Mouse (Mus musculus) embryonic facial prominence, embryonic 14.5 days (tissue): ENCODE measurements around the gene Slc1a7. TPM values are rescaled to one million over a fixed set of nuclear protein-coding genes. Genes with fewer than 3 reads are reported as not detected.
A peak's percentile ranks its signal among the peaks of the same experiment; 100 is the strongest.

Source experiments
- ATAC-seq: fragments of 200-750 bp; cut with Nextera tagmentation; 2 replicates; pipeline ENCODE4 v1.8.0; 2017; ENCODE audit warnings: low read depth, moderate number of reproducible peaks, moderate TSS enrichment
- DNase-seq: peaks from one replicate; pipeline ENCODE4 v3.0.0-alpha.2; 2015; ENCODE audit warnings: low spot score
- H3K27ac ChIP-seq: fragments of 300-500 bp; sonication (generic); replicated peaks from 2 replicates; pipeline ENCODE4 v1.5.1; 2014; ENCODE audit warnings: low read depth, mild to moderate bottlenecking, low read length, moderate library complexity
- H3K27me3 ChIP-seq: fragments of 300-500 bp; sonication (generic); replicated peaks from 2 replicates; pipeline ENCODE4 v1.6.1; 2014; ENCODE audit warnings: low read length; ENCODE audit not compliant: control insufficient read depth, insufficient read depth
- H3K36me3 ChIP-seq: fragments of 300-500 bp; sonication (generic); 2 replicates; pipeline ENCODE4 v1.6.1; 2014; ENCODE audit warnings: low read length, mixed read lengths; ENCODE audit not compliant: control insufficient read depth, insufficient read depth
- H3K4me1 ChIP-seq: fragments of 300-500 bp; sonication (generic); 2 replicates; pipeline ENCODE4 v1.6.1; 2014; ENCODE audit warnings: antibody characterized with exemption, low read length; ENCODE audit not compliant: control insufficient read depth, insufficient read depth
- H3K4me2 ChIP-seq: fragments of 300-500 bp; sonication (generic); 2 replicates; pipeline ENCODE4 v1.6.1; 2014; ENCODE audit warnings: low read depth, mild to moderate bottlenecking, low read length, moderate library complexity, mixed read lengths
- H3K4me3 ChIP-seq: fragments of 300-500 bp; sonication (generic); 2 replicates; pipeline ENCODE4 v1.5.1; 2014; ENCODE audit warnings: low read depth, mild to moderate bottlenecking, low read length
- H3K9ac ChIP-seq: fragments of 300-500 bp; sonication (generic); 2 replicates; pipeline ENCODE4 v1.6.1; 2014; ENCODE audit warnings: low read depth, mild to moderate bottlenecking, low read length, moderate library complexity, mixed read lengths
- H3K9me3 ChIP-seq: fragments of 300-500 bp; sonication (generic); 2 replicates; pipeline ENCODE4 v1.6.1; 2016; ENCODE audit warnings: low read length; ENCODE audit not compliant: control insufficient read depth
- WGBS: fragments of 180-500 bp; shearing (Covaris S2); extraction: QIAGEN DNeasy Blood & Tissue Kit; methylation state at CpG from one replicate; pipeline ENCODE4 v1.1.7; 2014; 5-methylcytosine and 5-hydroxymethylcytosine counted together
- polyA plus RNA-seq: library from polyadenylated mRNA; unstranded; fragments of >200 nt; fragmentation: Nextera tagmentation; extraction: Ambion mirVana; gene quantifications from 2 replicates; pipeline ENCODE4 v1.2.1, GENCODE M21; 2014

Gene Slc1a7
- polyA plus RNA-seq, 1 experiment from 2014 or later: not detected

GRCm38 (mm10) chr4:107975004-107975403 lies 6.9 kb downstream of the Slc1a7 start:
- DNase-seq (no peak), ATAC-seq (no peak)
- Histone ChIP-seq H3K4me2 (no peak overlapping the region), H3K27me3 (no peaks in the 10 kb centered on the region), H3K4me1 (0 out of 2 replicates have a peak, but pooled peaks cover 2% of the 10 kb centered on the region), H3K9me3 (no peaks in the 10 kb centered on the region), H3K9ac (no peak overlapping the region), H3K27ac (no peak overlapping the region), H3K4me3 (no peak overlapping the region), H3K36me3 (no peaks in the 10 kb centered on the region)
- WGBS: 67% methylated on average over 7 of the region's 7 CpGs

- H3K27ac ChIP-seq: no peak overlapping the region
- DNase-seq (no peak), ATAC-seq (no peak)
- WGBS: 51% methylated on average over 4 of the region's 4 CpGs
- H3K9ac ChIP-seq: no peak overlapping the region
- H3K27me3 ChIP-seq: no peaks in the 10 kb centered on the region
- no peak overlapping the region for H3K4me3 ChIP-seq
- H3K9me3 ChIP-seq: no peaks in the 10 kb centered on the region
- 0 out of 2 replicates have a peak, but pooled peaks cover 2% of the 10 kb centered on the region for H3K4me1 ChIP-seq
- no peak overlapping the region for H3K4me2 ChIP-seq
- no peaks in the 10 kb centered on the region for H3K36me3 ChIP-seq
Measured at GRCm38 (mm10) chr4:107977593-107977992, 9.5 kb downstream of the Slc1a7 start.

GRCm38 (mm10) chr4:107979530-107979929 lies 11.4 kb downstream of the Slc1a7 start:
- Histone ChIP-seq H3K9ac (no peak overlapping the region), H3K27me3 (no peaks in the 10 kb centered on the region), H3K4me2 (no peak overlapping the region), H3K36me3 (no peaks in the 10 kb centered on the region), H3K4me3 (no peak overlapping the region), H3K9me3 (no peaks in the 10 kb centered on the region), H3K4me1 (peaks cover 7% of the 10 kb centered on the region; the same call in 1 of the 2 replicates), H3K27ac (no peak overlapping the region)
- ATAC-seq: no peak
- DNase-seq: no peak
- WGBS: 30% methylated on average over 2 of the region's 2 CpGs

DNA sequence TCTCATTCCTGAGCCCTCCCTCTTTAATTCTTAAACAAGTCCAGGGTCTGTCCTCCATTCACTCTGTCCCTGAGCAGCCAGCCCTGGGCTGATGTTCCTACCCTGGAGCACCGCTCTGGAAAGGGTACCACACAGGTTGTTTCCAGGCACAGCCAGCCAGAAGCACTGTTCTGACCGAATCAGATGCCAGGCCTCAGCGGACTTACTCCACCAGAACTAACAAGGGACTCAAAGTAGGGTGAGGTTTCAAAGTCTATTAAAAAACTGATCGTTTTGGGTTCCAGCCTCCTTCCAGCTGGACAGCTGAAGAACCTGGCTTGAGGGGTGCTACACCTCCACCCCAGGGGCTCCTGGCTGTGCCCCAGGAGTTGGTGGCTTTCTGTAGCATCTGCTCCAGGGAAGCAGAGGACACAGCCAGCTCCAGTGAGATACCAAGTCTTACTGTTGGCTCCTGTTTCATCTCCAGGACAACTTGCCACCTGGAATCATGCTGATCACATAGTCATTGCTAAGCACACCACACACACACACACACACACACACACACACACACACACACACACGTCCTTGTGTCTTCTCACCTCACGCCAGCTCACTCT lies 12.0 kb downstream of the Slc1a7 start:
- H3K4me2 ChIP-seq: no peak overlapping the region
- H3K9me3 ChIP-seq: no peaks in the 10 kb centered on the region
- DNase-seq: no peak
- WGBS: 71% methylated on average over 6 of the region's 6 CpGs
- no peak overlapping the region for H3K4me3 ChIP-seq
- ATAC-seq: no peak
- H3K9ac ChIP-seq: no peak overlapping the region
- H3K36me3 ChIP-seq: no peaks in the 10 kb centered on the region
- no peak overlapping the region for H3K27ac ChIP-seq
- H3K27me3 ChIP-seq: no peaks in the 10 kb centered on the region
- peaks cover 11% of the 10 kb centered on the region for H3K4me1 ChIP-seq

DNA sequence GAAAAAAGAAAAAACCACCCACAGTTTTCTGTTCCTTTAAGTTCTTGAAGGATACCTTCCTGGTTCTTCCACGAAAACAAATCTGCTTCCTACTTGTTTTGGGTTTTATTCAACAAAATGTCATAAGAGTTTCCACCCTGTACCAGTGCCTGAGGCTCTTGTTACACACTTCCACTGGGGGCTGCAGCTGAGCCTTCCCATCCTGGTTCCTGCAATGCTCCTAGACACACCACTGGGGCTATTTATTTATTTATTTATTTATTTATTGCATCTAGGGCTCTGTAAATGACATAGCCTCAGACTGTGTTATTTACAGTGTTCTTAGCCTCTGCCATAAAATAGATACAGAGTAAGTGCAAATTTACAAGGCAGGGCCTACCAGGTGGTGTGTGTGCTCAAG lies 15.6 kb downstream of the Slc1a7 start:
- peak; percentile 50 for DNase-seq
- H3K4me2 ChIP-seq: no peak overlapping the region
- H3K27me3 ChIP-seq: no peaks in the 10 kb centered on the region
- ATAC-seq: peak; percentile 60
- peaks cover 19% of the 10 kb centered on the region for H3K4me1 ChIP-seq
- H3K27ac ChIP-seq: peak overlapping the region; percentile 89
- H3K36me3 ChIP-seq: no peaks in the 10 kb centered on the region
- H3K9ac ChIP-seq: no peak overlapping the region
- H3K9me3 ChIP-seq: no peaks in the 10 kb centered on the region
- WGBS: 45% methylated on average over 1 of the region's 1 CpGs
- no peak overlapping the region for H3K4me3 ChIP-seq

DNA sequence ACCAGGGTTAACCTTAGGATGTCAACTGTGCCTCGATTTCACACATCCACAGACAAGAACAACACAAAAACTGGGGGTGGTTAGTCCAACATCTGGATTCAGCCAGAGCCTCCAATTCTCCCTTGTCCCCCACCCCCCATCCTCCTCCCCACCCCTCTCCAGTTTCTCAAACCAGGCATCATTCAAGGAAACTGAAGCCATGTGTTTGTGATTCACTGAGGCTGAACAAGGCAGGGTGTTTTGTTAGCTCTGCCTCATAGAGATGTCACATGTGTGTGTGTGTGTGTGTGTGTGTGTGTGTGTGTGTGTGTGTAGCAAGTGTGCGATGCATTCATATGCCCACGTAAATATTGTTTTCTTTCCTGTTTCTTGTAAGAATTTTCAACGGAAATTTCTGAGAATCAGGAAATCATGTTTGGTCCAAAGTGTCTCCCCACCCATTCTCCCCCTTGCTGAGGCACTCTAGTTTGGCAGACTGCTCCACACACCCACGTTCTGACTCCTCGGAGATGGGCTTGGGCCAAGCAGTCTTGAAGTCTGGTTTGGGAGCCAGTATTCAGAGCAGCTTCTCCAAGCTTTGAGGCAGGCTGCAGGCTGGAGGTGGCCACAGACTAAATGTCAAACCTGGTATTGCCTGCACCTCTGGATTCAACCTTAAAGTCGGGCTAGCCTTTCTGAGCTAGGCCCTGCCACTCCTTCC lies 16.3 kb downstream of the Slc1a7 start:
- no peak overlapping the region for H3K4me2 ChIP-seq
- DNase-seq (peak; percentile 93), ATAC-seq (peak; percentile 86)
- no peak overlapping the region for H3K4me3 ChIP-seq
- no peak overlapping the region for H3K9ac ChIP-seq
- H3K9me3 ChIP-seq: no peaks in the 10 kb centered on the region
- WGBS: 36% methylated on average over 7 of the region's 7 CpGs
- H3K4me1 ChIP-seq: peaks cover 19% of the 10 kb centered on the region
- H3K36me3 ChIP-seq: no peaks in the 10 kb centered on the region
- no peaks in the 10 kb centered on the region for H3K27me3 ChIP-seq
- peak overlapping the region; percentile 89 for H3K27ac ChIP-seq

- Histone ChIP-seq H3K36me3 (no peaks in the 10 kb centered on the region), H3K4me3 (no peak overlapping the region), H3K27me3 (no peaks in the 10 kb centered on the region), H3K4me2 (no peak overlapping the region), H3K9me3 (no peaks in the 10 kb centered on the region), H3K27ac (peak overlapping the region; percentile 89; the same call in 1 of the 2 replicates), H3K9ac (no peak overlapping the region), H3K4me1 (peaks cover 16% of the 10 kb centered on the region)
- 66% methylated on average over 5 of the region's 5 CpGs for WGBS
- no peak for ATAC-seq
- DNase-seq: no peak
Measured at GRCm38 (mm10) chr4:107985812-107986211, 17.7 kb downstream of the Slc1a7 start.

DNA sequence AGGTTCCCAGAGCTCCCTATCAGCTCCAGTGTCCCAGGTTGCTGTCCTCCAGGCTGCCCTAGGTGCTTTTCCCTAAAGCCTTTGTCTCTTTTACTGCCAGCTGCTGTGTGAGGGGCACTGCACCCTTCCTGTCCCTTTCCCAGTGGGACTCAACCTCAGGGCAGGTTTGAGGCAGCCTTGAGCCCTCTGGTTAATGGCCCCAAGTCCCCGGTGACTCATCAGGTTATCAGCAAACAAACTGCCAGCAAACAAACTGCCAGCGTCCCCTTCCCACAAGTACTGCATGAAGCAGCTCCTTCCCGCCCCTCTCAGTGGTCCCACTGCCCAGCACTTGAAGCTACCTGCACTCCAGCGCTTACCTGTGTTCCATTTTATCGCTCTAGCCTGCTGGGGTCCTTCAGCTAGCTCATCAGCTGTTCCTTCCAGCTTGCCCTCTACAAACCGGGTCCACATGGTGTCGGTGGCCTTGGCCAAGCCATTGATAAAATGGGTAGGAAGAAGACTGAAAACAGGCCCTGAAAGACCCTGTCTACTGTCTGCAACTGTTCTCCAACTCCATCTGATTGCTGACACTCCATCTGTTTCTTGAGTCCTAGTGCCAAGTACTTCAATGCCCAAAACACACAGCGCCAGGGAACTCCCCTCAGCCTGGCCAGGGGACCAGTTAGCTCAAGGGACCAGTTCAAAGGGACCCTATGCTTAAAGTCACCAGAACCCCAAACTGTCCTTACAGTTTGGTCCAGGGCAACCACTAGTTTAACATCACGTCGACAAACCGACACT lies 18.4 kb downstream of the Slc1a7 start:
- ATAC-seq: no peak
- H3K9ac ChIP-seq: no peak overlapping the region
- DNase-seq: no peak
- no peaks in the 10 kb centered on the region for H3K27me3 ChIP-seq
- H3K27ac ChIP-seq: peak overlapping the region; percentile 89; the same call in 1 of the 2 replicates
- no peak overlapping the region for H3K4me2 ChIP-seq
- no peak overlapping the region for H3K4me3 ChIP-seq
- H3K4me1 ChIP-seq: peaks cover 16% of the 10 kb centered on the region
- no peaks in the 10 kb centered on the region for H3K9me3 ChIP-seq
- WGBS: 96% methylated on average over 11 of the region's 11 CpGs
- no peaks in the 10 kb centered on the region for H3K36me3 ChIP-seq
